In genomic region chr1:149975626-149976025, GRCm38 (mm10) we compare ENCODE assay signal across 19 mouse cellular contexts. TPM values are rescaled to one million over a fixed set of nuclear protein-coding genes. Genes with fewer than 3 reads are reported as not detected.
A peak's percentile ranks its signal among the peaks of the same experiment; 100 is the strongest.
DNase-seq lines count a peak whose midpoint lies in the region; ATAC-seq lines count a peak whose summit lies in the region.
"Had no signal": no experiment of that assay in that cellular context is flagged by ENCODE, and none has a peak within 500 bp of the region (broad histone marks: within the 10 kb centered on the region; RNA-seq: fewer than 3 reads in every experiment).

No protein-coding gene starts in this region.

- no peaks in the 10 kb centered on the region for H3K27me3 ChIP-seq in embryonic facial prominence, embryonic 14.5 days (replicated peaks; ENCODE audit: control insufficient read depth, insufficient read depth, low read length)
- H3K27me3 ChIP-seq in embryonic facial prominence, embryonic 10.5 days (replicated peaks; ENCODE audit: low read depth, poor library complexity, severe bottlenecking), result no peaks in the 10 kb centered on the region
- H3K27me3 ChIP-seq in heart, embryonic 10.5 days (ENCODE audit: insufficient read depth, poor library complexity, severe bottlenecking), result no peaks in the 10 kb centered on the region
- H3K27me3 ChIP-seq: embryonic facial prominence, embryonic 13.5 days; forebrain, embryonic 12.5 days had no signal

- H3K9ac ChIP-seq in embryonic facial prominence, embryonic 14.5 days (ENCODE audit: low read depth, low read length), result no peak overlapping the region
- H3K9ac ChIP-seq: embryonic facial prominence, embryonic 13.5 days; forebrain, embryonic 12.5 days had no signal

- 60% methylated on average over 1 of the region's 1 CpGs for WGBS in embryonic facial prominence, embryonic 14.5 days
- WGBS in embryonic facial prominence, embryonic 10.5 days, result 87% methylated on average over 1 of the region's 1 CpGs
- WGBS in heart, embryonic 10.5 days, result 87% methylated on average over 1 of the region's 1 CpGs

- no peaks in the 10 kb centered on the region for H3K9me3 ChIP-seq in embryonic facial prominence, embryonic 14.5 days (ENCODE audit: control insufficient read depth, low read length)
- H3K9me3 ChIP-seq in embryonic facial prominence, embryonic 10.5 days, result no peaks in the 10 kb centered on the region
- H3K9me3 ChIP-seq in heart, embryonic 10.5 days, result no peaks in the 10 kb centered on the region
- H3K9me3 ChIP-seq: embryonic facial prominence, embryonic 13.5 days; forebrain, embryonic 10.5 days; forebrain, embryonic 12.5 days had no signal

- DNase-seq in embryonic facial prominence, embryonic 14.5 days (ENCODE audit: low spot score), result peak; percentile 11
- DNase-seq in embryonic facial prominence, embryonic 10.5 days (ENCODE audit: low spot score), result no peak
- peak; percentile 38 for DNase-seq in NIH3T3 (ENCODE audit: low read depth)
- DNase-seq in fibroblast of lung, adult 2 months (ENCODE audit: low read depth), result peak; percentile 50
- no peak for DNase-seq in adrenal gland, postnatal 4 days (ENCODE audit: low spot score in 2 of 2)
- DNase-seq in heart, embryonic 10.5 days (ENCODE audit: low spot score), result no peak
- DNase-seq: adrenal gland, adult 8-10 months; adrenal gland, postnatal 14 days; cerebellum, adult 11-12 months; cerebellum, adult 2 months; cerebellum, adult 9-10 months; cerebellum, postnatal 10 days; cerebellum, postnatal 25 days had no signal

- H3K4me1 ChIP-seq in embryonic facial prominence, embryonic 14.5 days (ENCODE audit: control insufficient read depth, insufficient read depth, low read length), result no peaks in the 10 kb centered on the region
- H3K4me1 ChIP-seq in embryonic facial prominence, embryonic 10.5 days, result no peaks in the 10 kb centered on the region
- no peaks in the 10 kb centered on the region for H3K4me1 ChIP-seq in heart, embryonic 10.5 days
- H3K4me1 ChIP-seq: embryonic facial prominence, embryonic 13.5 days; forebrain, embryonic 10.5 days; forebrain, embryonic 12.5 days had no signal

- no peaks in the 10 kb centered on the region for H3K36me3 ChIP-seq in embryonic facial prominence, embryonic 14.5 days (ENCODE audit: control insufficient read depth, insufficient read depth, low read length)
- no peaks in the 10 kb centered on the region for H3K36me3 ChIP-seq in embryonic facial prominence, embryonic 10.5 days (replicated peaks)
- no peaks in the 10 kb centered on the region for H3K36me3 ChIP-seq in heart, embryonic 10.5 days
- H3K36me3 ChIP-seq: embryonic facial prominence, embryonic 13.5 days; forebrain, embryonic 10.5 days; forebrain, embryonic 12.5 days had no signal

- no peak for ATAC-seq in embryonic facial prominence, embryonic 14.5 days (ENCODE audit: low read depth)
- ATAC-seq: activated CD4-positive, CD25-positive, alpha-beta regulatory T cell, adult 4 months; forebrain, embryonic 14.5 days; forebrain, embryonic 16.5 days had no signal

- H3K4me2 ChIP-seq in embryonic facial prominence, embryonic 14.5 days (ENCODE audit: low read depth, low read length), result no peak overlapping the region
- H3K4me2 ChIP-seq: embryonic facial prominence, embryonic 13.5 days; forebrain, embryonic 12.5 days had no signal

- no peak overlapping the region for H3K27ac ChIP-seq in embryonic facial prominence, embryonic 14.5 days (replicated peaks; ENCODE audit: low read depth, low read length)
- no peak overlapping the region for H3K27ac ChIP-seq in embryonic facial prominence, embryonic 10.5 days (replicated peaks)
- no peak overlapping the region for H3K27ac ChIP-seq in heart, embryonic 10.5 days
- H3K27ac ChIP-seq: embryonic facial prominence, embryonic 13.5 days; forebrain, embryonic 10.5 days; forebrain, embryonic 12.5 days had no signal

- H3K4me3 ChIP-seq in embryonic facial prominence, embryonic 14.5 days (ENCODE audit: low read depth, low read length), result no peak overlapping the region
- H3K4me3 ChIP-seq in embryonic facial prominence, embryonic 10.5 days, result no peak overlapping the region
- no peak overlapping the region for H3K4me3 ChIP-seq in heart, embryonic 10.5 days
- H3K4me3 ChIP-seq: embryonic facial prominence, embryonic 13.5 days; forebrain, embryonic 10.5 days; forebrain, embryonic 12.5 days had no signal

RNA-seq across cellular contexts. Expression of gene Pla2g4a, which starts 14.5 kb away (rescaled TPM):
- 19.5 and 19.8 TPM in 2 replicates for polyA plus RNA-seq in embryonic facial prominence, embryonic 14.5 days (2014; fragmentation: Nextera tagmentation; extraction: Ambion mirVana)
- polyA plus RNA-seq in embryonic facial prominence, embryonic 10.5 days (2016; fragmentation: Nextera tagmentation; extraction: Ambion mirVana), result 14.3 and 16.0 TPM in 2 replicates
- total RNA-seq in adrenal gland, postnatal 4 days (2021), result 10 to 100 TPM in 1 of 2 experiments, 1 to 10 TPM in 1; 9.9 to 10.4 TPM
- 6.3 and 13.7 TPM in 2 replicates for polyA plus RNA-seq in heart, embryonic 10.5 days (2016; fragmentation: Nextera tagmentation; extraction: Ambion mirVana)

Comparison
In these comparisons a context has a peak if more than half of its experiments do, and no peak if none do; other contexts are left out.
1. DNase-seq: peak in embryonic facial prominence, embryonic 14.5 days (single experiment), NIH3T3 (single experiment) and fibroblast of lung, adult 2 months (single experiment); none in embryonic facial prominence, embryonic 10.5 days (single experiment), adrenal gland, postnatal 4 days (0 of 2) and heart, embryonic 10.5 days (single experiment).